Mouse (Mus musculus) telencephalon, adult 2 months (tissue): Measurements from ENCODE around the gene Jaml.

Experiments
- DNase-seq: peaks from one replicate; pipeline ENCODE4 v3.0.0-alpha.2; 2011; ENCODE audit warnings: low read depth, low spot score

The Jaml gene

GRCm38 (mm10) chr9:45077859-45078258, 1.1 kb upstream of the Jaml start:
- no peak for DNase-seq

GRCm38 (mm10) chr9:45083132-45083531, 4.1 kb downstream of the Jaml start:
- no peak for DNase-seq

GRCm38 (mm10) chr9:45084556-45084955, 5.6 kb downstream of the Jaml start:
- no peak for DNase-seq

- peak; percentile 12 for DNase-seq
Measured at GRCm38 (mm10) chr9:45085741-45086690, 7.0 kb downstream of the Jaml start.

GRCm38 (mm10) chr9:45088040-45088439, 9.1 kb downstream of the Jaml start:
- DNase-seq: no peak

- no peak for DNase-seq
Measured at GRCm38 (mm10) chr9:45090811-45091210, 11.8 kb downstream of the Jaml start.

- DNase-seq: no peak
Measured at GRCm38 (mm10) chr9:45092641-45093040, 13.7 kb downstream of the Jaml start.

GRCm38 (mm10) chr9:45095149-45095937, 16.4 kb downstream of the Jaml start:
- no peak for DNase-seq

GRCm38 (mm10) chr9:45097877-45098276, 18.9 kb downstream of the Jaml start:
- no peak for DNase-seq

GRCm38 (mm10) chr9:45098426-45098825, 19.4 kb downstream of the Jaml start:
- no peak for DNase-seq

- no peak for DNase-seq
Measured at GRCm38 (mm10) chr9:45102528-45102927, 23.5 kb downstream of the Jaml start.

GRCm38 (mm10) chr9:45103211-45103979, 24.4 kb downstream of the Jaml start:
- DNase-seq: no peak

GRCm38 (mm10) chr9:45105596-45106374, 26.8 kb downstream of the Jaml start:
- DNase-seq: no peak

- peak; percentile 85 for DNase-seq
Measured at GRCm38 (mm10) chr9:45115706-45116105, 36.7 kb downstream of the Jaml start.

GRCm38 (mm10) chr9:45116819-45117218, 37.8 kb downstream of the Jaml start:
- no peak for DNase-seq

GRCm38 (mm10) chr9:45117741-45118431, 38.9 kb downstream of the Jaml start, which contains the start of gene Scn2b:
Scn2b (plus strand) TSS chr9:45117782.
- DNase-seq: peak; percentile 83

GRCm38 (mm10) chr9:45118552-45118951, 39.6 kb downstream of the Jaml start:
- DNase-seq: no peak

- DNase-seq: no peak
Measured at GRCm38 (mm10) chr9:45119316-45119953, 40.5 kb downstream of the Jaml start.

- DNase-seq: no peak
Measured at GRCm38 (mm10) chr9:45119954-45120530, 41.1 kb downstream of the Jaml start.
